Mouse (Mus musculus): ENCODE measurements around the gene Dpm1. TPM values are rescaled to one million over a fixed set of nuclear protein-coding genes. Genes with fewer than 3 reads are reported as not detected.

Gene Dpm1
- polyA plus RNA-seq, 1 experiment from 2014 or later: 55.1 TPM

GRCm38 (mm10) chr2:168161514-168161971 lies 68.8 kb downstream of the Dpm1 start:
- Histone ChIP-seq H3K9ac (replicated peaks; ENCODE audit: low read depth, low read length) (0 out of 2 replicates have a peak overlapping the region, but pooled peaks have one; percentile 16), H3K4me2 (ENCODE audit: low read depth, low read length) (peak overlapping the region; percentile 33; the same call in 1 of the 2 replicates), H3K4me3 (ENCODE audit: low read depth, low read length) (no peak overlapping the region), H3K27me3 (ENCODE audit: control insufficient read depth, insufficient read depth, low read length) (no peaks in the 10 kb centered on the region), H3K36me3 (ENCODE audit: control insufficient read depth, insufficient read depth, low read length) (no peaks in the 10 kb centered on the region), H3K27ac (ENCODE audit: low read depth, low read length) (no peak overlapping the region), H3K4me1 (ENCODE audit: control insufficient read depth, insufficient read depth, low read length) (no peaks in the 10 kb centered on the region), H3K9me3 (ENCODE audit: control insufficient read depth, low read length) (no peaks in the 10 kb centered on the region)
- 0 out of 2 replicates have a peak, but pooled peaks have one; percentile 29 for ATAC-seq (ENCODE audit: low read depth)
- 3% methylated on average over 11 of the region's 11 CpGs for WGBS

GRCm38 (mm10) chr2:168160370-168160930 lies 69.9 kb downstream of the Dpm1 start:
- Histone ChIP-seq H3K36me3 (ENCODE audit: control insufficient read depth, insufficient read depth, low read length) (no peaks in the 10 kb centered on the region), H3K4me1 (ENCODE audit: control insufficient read depth, insufficient read depth, low read length) (no peaks in the 10 kb centered on the region), H3K9me3 (ENCODE audit: control insufficient read depth, low read length) (no peaks in the 10 kb centered on the region), H3K27ac (ENCODE audit: low read depth, low read length) (no peak overlapping the region), H3K4me2 (ENCODE audit: low read depth, low read length) (no peak overlapping the region), H3K4me3 (ENCODE audit: low read depth, low read length) (no peak overlapping the region), H3K27me3 (ENCODE audit: control insufficient read depth, insufficient read depth, low read length) (no peaks in the 10 kb centered on the region), H3K9ac (replicated peaks; ENCODE audit: low read depth, low read length) (no peak overlapping the region)
- ATAC-seq (ENCODE audit: low read depth): no peak
- WGBS: 89% methylated on average over 9 of the region's 9 CpGs

Small RNAs within 50 kb of the gene (microRNA-seq; reads per million reads assigned to microRNA genes)
- not detected for gene Gm24561

Other genes starting within 250 kb of the Dpm1 start
- 0.09 and 0.63 TPM in 2 replicates for gene Ripor3, start 220.0 kb downstream of the Dpm1 start, polyA plus RNA-seq (2014; fragmentation: Nextera tagmentation; extraction: Ambion mirVana)
- 8.5 and 11.2 TPM in 2 replicates for gene Pard6b, start 149.6 kb downstream of the Dpm1 start, polyA plus RNA-seq (2014; fragmentation: Nextera tagmentation; extraction: Ambion mirVana)
- 3.4 and 3.7 TPM in 2 replicates for gene Adnp, start 23.5 kb downstream of the Dpm1 start, polyA plus RNA-seq (2014; fragmentation: Nextera tagmentation; extraction: Ambion mirVana)
- 30.4 and 31.3 TPM in 2 replicates for gene Gm20716, start 227 bp downstream of the Dpm1 start, polyA plus RNA-seq (2014; fragmentation: Nextera tagmentation; extraction: Ambion mirVana)
- 11.2 and 11.7 TPM in 2 replicates for gene Mocs3, start within 50 bp of the Dpm1 start, polyA plus RNA-seq (2014; fragmentation: Nextera tagmentation; extraction: Ambion mirVana)
- 0.35 and 0.73 TPM in 2 replicates for gene Kcng1, start 51.1 kb upstream of the Dpm1 start, polyA plus RNA-seq (2014; fragmentation: Nextera tagmentation; extraction: Ambion mirVana)